Mouse (Mus musculus) heart, postnatal 0 days (tissue): ENCODE results near the gene Lrrc55.

Experiments used
- CTCF ChIP-seq: IDR thresholded peaks from 2 replicates; pipeline ENCODE4 v1.5.1; 2016; ENCODE audit warnings: antibody characterized with exemption, control low read depth, low read depth
- EP300 ChIP-seq: IDR thresholded peaks from 2 replicates; pipeline ENCODE4 v1.6.1; 2016; ENCODE audit warnings: antibody characterized with exemption, low read depth

GRCm38 (mm10) chr2:85139393-85139792 is 57.6 kb downstream of the Lrrc55 start:
- TF ChIP-seq CTCF (no peak), EP300 (no peak)
